Mouse (Mus musculus): ENCODE data around the gene Pf4. TPM values are rescaled to one million over a fixed set of nuclear protein-coding genes. Genes with fewer than 3 reads are reported as not detected.
"Not testable (repeated sequence)": the region's sequence is repeated elsewhere in the genome, so short reads cannot be mapped to it uniquely, and the experiment has no call there.

The Pf4 gene
- polyA plus RNA-seq, 1 experiment from 2014 or later = 863 TPM

DNA sequence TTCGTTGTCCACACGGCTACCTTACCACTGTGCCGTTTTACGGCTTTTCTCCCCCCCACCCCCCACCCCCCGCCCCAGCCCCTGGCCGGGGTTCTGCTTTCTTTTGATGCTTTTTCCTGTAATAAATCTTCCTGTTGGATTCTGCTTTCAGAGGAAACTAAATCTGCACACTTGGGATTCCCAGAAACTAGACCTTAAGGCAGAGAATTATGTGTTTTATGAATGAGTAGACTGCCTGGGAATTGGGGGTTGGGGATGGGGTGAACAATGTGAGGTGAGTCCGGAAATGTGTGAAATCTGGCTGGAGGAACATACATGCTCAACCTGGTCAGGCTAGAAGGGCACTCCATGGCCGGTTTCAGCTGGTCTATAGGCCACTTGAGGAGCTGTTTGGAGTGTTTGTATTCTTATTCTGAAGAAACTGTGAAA lies 17.9 kb downstream of the Pf4 start:
- no peak overlapping the region for H3K9ac ChIP-seq
- H3K27me3 ChIP-seq (replicated peaks) = no peaks in the 10 kb centered on the region; the same call in 1 of the 2 replicates
- no peaks in the 10 kb centered on the region for H3K4me1 ChIP-seq
- no peak overlapping the region for H3K27ac ChIP-seq
- H3K9me3 ChIP-seq (replicated peaks) = no peaks in the 10 kb centered on the region
- 37% methylated on average over 8 of the region's 8 CpGs for WGBS (ENCODE audit: insufficient replicate concordance)
- no peaks in the 10 kb centered on the region for H3K36me3 ChIP-seq
- ATAC-seq = no peak
- no peak overlapping the region for H3K4me2 ChIP-seq
- no peak overlapping the region for H3K4me3 ChIP-seq

DNA sequence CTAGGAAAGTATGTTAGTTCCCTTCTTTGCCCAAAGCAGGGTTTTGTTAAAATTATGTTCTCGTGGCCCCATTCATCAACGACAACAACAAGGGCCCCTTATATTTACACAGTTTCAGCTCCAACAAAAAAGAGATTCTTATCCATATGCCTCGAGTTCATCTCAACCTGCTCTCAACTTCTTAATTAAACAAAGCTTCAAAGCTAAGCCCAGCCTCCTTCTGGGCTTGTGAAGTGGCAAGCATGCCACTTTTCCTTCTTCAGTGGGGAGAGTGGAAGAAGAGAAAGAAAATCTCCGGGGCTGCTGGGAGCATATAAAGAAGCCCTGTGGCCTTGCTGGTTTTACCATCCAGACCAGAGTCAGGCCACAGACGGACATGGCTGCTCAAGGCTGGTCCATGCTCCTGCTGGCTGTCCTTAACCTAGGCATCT lies 22.0 kb downstream of the Pf4 start, which contains the start of gene Cxcl15:
Gene Cxcl15, plus strand, starts transcription at position 340 of the 431 bp plus-strand sequence.
- no peaks in the 10 kb centered on the region for H3K36me3 ChIP-seq
- H3K27ac ChIP-seq = no peak within 1 kb of the TSS
- H3K27me3 ChIP-seq (replicated peaks) = no peaks in the 10 kb centered on the region; the same call in 1 of the 2 replicates
- no peak within 1 kb of the TSS for H3K4me2 ChIP-seq
- H3K9me3 ChIP-seq (replicated peaks) = no peaks in the 10 kb centered on the region
- no peak for ATAC-seq
- H3K4me1 ChIP-seq = no peaks in the 10 kb centered on the region
- WGBS (ENCODE audit: insufficient replicate concordance) = 49% methylated on average over 5 of the region's 5 CpGs
- no peak within 1 kb of the TSS for H3K9ac ChIP-seq
- no peak within 1 kb of the TSS for H3K4me3 ChIP-seq

DNA sequence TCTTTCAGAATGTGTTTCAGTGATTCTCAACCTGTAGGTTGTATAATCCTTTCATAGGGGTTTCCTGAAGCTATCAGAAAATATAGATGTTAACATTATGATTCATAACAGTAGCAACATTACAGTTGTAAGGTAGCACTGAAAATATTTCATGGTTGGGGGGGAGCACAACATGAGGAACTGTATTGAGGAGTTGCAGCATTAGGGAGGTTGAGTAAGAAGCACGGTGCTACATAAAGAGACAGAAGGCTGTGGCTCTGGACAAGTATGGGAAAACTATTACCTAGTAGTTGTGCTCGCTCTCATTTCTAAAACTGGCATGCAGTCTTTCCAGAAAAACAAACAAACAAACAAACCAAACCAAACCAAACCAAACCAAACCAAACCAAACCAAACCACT lies 23.2 kb downstream of the Pf4 start:
- not testable (repeated sequence) for ATAC-seq, H3K4me1 ChIP-seq
- 56% methylated on average over 2 of the region's 2 CpGs for WGBS (ENCODE audit: insufficient replicate concordance)

DNA sequence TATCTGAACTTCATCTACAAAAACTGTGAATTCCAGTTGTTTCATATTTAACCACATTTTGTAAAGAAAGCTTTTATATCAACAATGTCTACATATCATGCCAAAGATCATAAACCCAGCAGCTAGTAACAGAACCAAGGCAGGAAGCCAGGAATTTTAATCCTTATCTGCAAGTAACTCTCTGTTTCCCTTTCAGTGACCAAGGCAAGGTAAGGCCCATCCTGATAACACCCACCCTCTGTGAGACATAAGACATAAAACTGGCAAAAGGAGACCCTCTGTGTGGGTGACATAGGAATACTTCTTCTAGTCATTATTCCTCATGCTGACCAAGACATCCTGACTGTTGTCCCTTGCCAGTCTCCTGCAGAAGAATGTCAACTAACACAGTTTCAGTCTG lies 32.3 kb downstream of the Pf4 start:
- H3K36me3 ChIP-seq = no peaks in the 10 kb centered on the region
- H3K4me1 ChIP-seq = no peaks in the 10 kb centered on the region
- no peak overlapping the region for H3K27ac ChIP-seq
- H3K4me2 ChIP-seq = no peak overlapping the region
- no peaks in the 10 kb centered on the region for H3K27me3 ChIP-seq (replicated peaks)
- no peaks in the 10 kb centered on the region for H3K9me3 ChIP-seq (replicated peaks)
- no peak for ATAC-seq
- H3K4me3 ChIP-seq = no peak overlapping the region
- no peak overlapping the region for H3K9ac ChIP-seq

More for the DNA sequence above, 23.2 kb downstream of the Pf4 start:
- not testable (repeated sequence) for H3K9me3 ChIP-seq (replicated peaks); H3K27ac ChIP-seq; H3K9ac ChIP-seq; H3K36me3 ChIP-seq; H3K27me3 ChIP-seq (replicated peaks); H3K4me2 ChIP-seq; H3K4me3 ChIP-seq

DNA sequence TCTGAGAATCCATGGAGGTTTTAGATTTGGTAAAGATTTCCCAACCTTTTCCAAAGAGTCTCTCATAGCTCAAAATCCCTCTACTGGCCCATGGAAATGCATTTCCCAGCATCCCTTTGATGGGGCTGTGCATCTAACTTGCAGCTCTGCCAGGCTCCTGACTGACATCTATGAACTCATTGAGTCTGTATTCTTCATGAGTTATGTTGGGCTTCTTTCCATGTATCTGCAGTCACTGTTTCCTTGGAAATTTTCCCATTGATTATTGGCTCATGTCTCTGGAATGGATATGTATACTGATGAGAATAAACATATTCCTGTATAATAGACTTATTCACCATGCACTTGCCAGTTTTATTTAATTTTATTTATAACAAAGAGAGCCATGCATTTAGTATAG lies 33.8 kb downstream of the Pf4 start:
- no peaks in the 10 kb centered on the region for H3K27me3 ChIP-seq (replicated peaks)
- H3K9me3 ChIP-seq (replicated peaks) = no peaks in the 10 kb centered on the region
- no peak overlapping the region for H3K9ac ChIP-seq
- no peaks in the 10 kb centered on the region for H3K36me3 ChIP-seq
- no peak overlapping the region for H3K27ac ChIP-seq
- no peak overlapping the region for H3K4me2 ChIP-seq
- no peak overlapping the region for H3K4me3 ChIP-seq
- ATAC-seq = no peak
- H3K4me1 ChIP-seq = no peaks in the 10 kb centered on the region

DNA sequence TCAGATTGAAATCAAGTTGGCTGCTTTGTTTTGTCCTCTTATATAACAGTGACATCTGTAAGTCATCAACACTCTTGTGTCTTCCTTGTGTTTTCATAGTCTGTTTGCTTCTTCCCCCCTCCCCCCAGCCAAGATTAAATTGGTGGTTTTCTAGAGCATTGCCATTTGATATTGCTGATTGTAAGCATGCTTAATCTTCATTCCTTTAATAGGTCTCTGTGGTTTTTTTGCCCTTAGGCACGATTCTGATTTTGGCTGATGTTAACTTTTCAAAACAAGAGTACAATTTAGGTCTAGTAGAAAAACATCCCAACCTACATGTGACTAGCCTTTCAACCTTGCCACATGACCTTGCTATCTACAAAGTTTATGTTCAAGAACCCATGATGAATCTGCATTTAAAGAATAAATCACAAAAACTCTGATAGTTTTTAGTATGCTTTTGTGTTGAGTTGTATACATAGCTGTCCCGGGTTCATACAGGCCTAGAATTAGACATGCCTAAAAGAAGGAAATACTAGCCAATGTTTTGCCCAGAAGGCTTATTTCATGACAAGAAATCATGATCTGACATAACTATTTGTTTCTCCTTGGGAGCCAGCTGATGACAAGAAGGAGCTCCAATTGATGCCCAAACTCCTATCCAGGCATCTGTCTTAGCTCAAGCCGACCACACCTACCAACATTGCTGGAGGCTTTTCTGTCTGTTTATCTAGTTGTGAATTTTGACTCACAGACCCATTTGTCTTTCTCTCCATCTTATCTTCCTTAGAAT lies 35.1 kb downstream of the Pf4 start:
- H3K36me3 ChIP-seq = no peaks in the 10 kb centered on the region
- no peaks in the 10 kb centered on the region for H3K4me1 ChIP-seq
- H3K4me3 ChIP-seq = no peak overlapping the region
- no peak for ATAC-seq
- no peak overlapping the region for H3K9ac ChIP-seq
- no peak overlapping the region for H3K27ac ChIP-seq
- H3K9me3 ChIP-seq (replicated peaks) = no peaks in the 10 kb centered on the region
- WGBS (ENCODE audit: insufficient replicate concordance) = 61% methylated on average over 3 of the region's 3 CpGs
- no peaks in the 10 kb centered on the region for H3K27me3 ChIP-seq (replicated peaks)
- H3K4me2 ChIP-seq = no peak overlapping the region

DNA sequence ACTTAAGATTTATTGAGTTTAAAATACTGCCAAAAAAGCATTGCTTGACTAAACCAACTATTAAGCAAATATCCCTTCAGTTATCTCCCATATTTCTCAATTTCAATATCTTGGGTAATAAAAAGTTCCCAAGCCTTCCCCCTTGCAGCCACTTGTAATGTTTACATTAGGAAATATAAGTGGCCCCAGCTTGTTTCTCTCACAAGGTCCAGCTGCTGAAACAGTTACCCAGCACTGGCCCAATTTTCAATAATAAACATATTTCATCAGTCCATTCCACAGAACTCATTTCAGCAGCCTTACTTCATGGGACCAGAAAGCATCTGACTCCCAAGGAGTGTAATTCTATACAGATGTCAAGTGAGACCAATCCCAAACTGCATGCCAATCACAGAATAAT lies 47.5 kb downstream of the Pf4 start:
- ATAC-seq = no peak
- H3K9me3 ChIP-seq (replicated peaks) = no peaks in the 10 kb centered on the region

More for the DNA sequence above, 47.5 kb downstream of the Pf4 start:
- H3K4me2 ChIP-seq = no peak overlapping the region
- no peaks in the 10 kb centered on the region for H3K36me3 ChIP-seq
- H3K4me3 ChIP-seq = no peak overlapping the region
- no peak overlapping the region for H3K9ac ChIP-seq
- H3K27me3 ChIP-seq (replicated peaks) = no peaks in the 10 kb centered on the region
- H3K4me1 ChIP-seq = no peaks in the 10 kb centered on the region
- no peak overlapping the region for H3K27ac ChIP-seq

Small RNA genes lying within 50 kb of the gene (microRNA-seq; reads per million reads assigned to microRNA genes)
- gene Gm24322 = not detected

Other genes with a start within 250 kb of the Pf4 start
- 0.12 and 0.25 TPM in 2 replicates for gene 5830473C10Rik, start 211.3 kb upstream of the Pf4 start, polyA plus RNA-seq (2016; fragmentation: Nextera tagmentation; extraction: Ambion mirVana)
- 4.3 and 5.0 TPM in 2 replicates for gene Rassf6, start 131.8 kb upstream of the Pf4 start, polyA plus RNA-seq (2016; fragmentation: Nextera tagmentation; extraction: Ambion mirVana)
- gene Cxcl5, start 13.1 kb upstream of the Pf4 start, polyA plus RNA-seq (2016; fragmentation: Nextera tagmentation; extraction: Ambion mirVana) = 1.3 and 1.5 TPM in 2 replicates
- 164 and 174 TPM in 2 replicates for gene Ppbp, start 3.9 kb upstream of the Pf4 start, polyA plus RNA-seq (2016; fragmentation: Nextera tagmentation; extraction: Ambion mirVana)
- gene Cxcl3, start 13.7 kb downstream of the Pf4 start, polyA plus RNA-seq (2016; fragmentation: Nextera tagmentation; extraction: Ambion mirVana) = not detected in 2 replicates
- gene Cxcl15, start 22.1 kb downstream of the Pf4 start, polyA plus RNA-seq (2016; fragmentation: Nextera tagmentation; extraction: Ambion mirVana) = not detected in 2 replicates
- 0.21 and 0.24 TPM in 2 replicates for gene Cxcl1, start 118.8 kb downstream of the Pf4 start, polyA plus RNA-seq (2016; fragmentation: Nextera tagmentation; extraction: Ambion mirVana)
- 0.44 TPM in 1 of 2 replicates, not detected in the other for gene Cxcl2, start 131.4 kb downstream of the Pf4 start, polyA plus RNA-seq (2016; fragmentation: Nextera tagmentation; extraction: Ambion mirVana)
- 11.4 and 13.9 TPM in 2 replicates for gene Mthfd2l, start 158.7 kb downstream of the Pf4 start, polyA plus RNA-seq (2016; fragmentation: Nextera tagmentation; extraction: Ambion mirVana)